ENCODE assay signal across 8 mouse cellular contexts in the genomic region with DNA sequence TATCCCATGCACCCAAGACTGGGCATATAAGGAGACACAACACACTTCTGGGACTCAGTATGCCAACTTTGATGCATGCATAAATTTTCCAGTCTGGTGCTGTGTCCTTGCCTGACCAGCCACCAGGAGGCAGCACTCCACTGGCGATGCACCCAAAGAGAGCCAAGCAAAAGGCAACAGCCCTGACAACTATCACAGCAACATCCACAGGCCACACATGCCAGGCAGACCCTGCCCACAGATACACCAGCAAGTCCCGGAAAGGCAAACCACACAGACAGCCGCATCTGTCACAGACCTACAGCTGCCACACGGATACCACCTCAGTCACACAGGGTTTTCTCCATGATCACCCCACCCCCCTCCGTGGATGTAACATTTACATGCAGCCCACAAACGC. TPM values are rescaled to one million over a fixed set of nuclear protein-coding genes. Genes with fewer than 3 reads are reported as not detected.
A peak's percentile ranks its signal among the peaks of the same experiment; 100 is the strongest.
DNase-seq lines count a peak whose midpoint lies in the region; ATAC-seq and TF ChIP-seq lines count a peak whose summit lies in the region.

No protein-coding gene starts in this region.

- H3K36me3 ChIP-seq in G1E (replicated peaks) = no peaks in the 10 kb centered on the region
- H3K36me3 ChIP-seq in forebrain, embryonic 11.5 days (ENCODE audit: control insufficient read depth, insufficient read depth, low read length) = no peaks in the 10 kb centered on the region
- no peaks in the 10 kb centered on the region for H3K36me3 ChIP-seq in hindbrain, embryonic 12.5 days
- no peaks in the 10 kb centered on the region for H3K36me3 ChIP-seq in midbrain, embryonic 13.5 days

- TF ChIP-seq CTCF in G1E (IDR thresholded peaks at IDR 0.05; ENCODE audit: low read depth, low read length) = peak; percentile 35
- peak; percentile 93 for TF ChIP-seq CTCF in bone marrow, adult 2 months (IDR thresholded peaks at IDR 0.05; ENCODE audit: control insufficient read depth, insufficient read depth, low read length)
- TF ChIP-seq CTCF in left cerebral cortex, adult 2 months (IDR thresholded peaks at IDR 0.05) = peak; percentile 95

- H3K27me3 ChIP-seq in G1E (ENCODE audit: insufficient read depth, low read length) = no peaks in the 10 kb centered on the region
- no peaks in the 10 kb centered on the region for H3K27me3 ChIP-seq in forebrain, embryonic 11.5 days (ENCODE audit: control insufficient read depth, insufficient read depth, low read length)
- H3K27me3 ChIP-seq in hindbrain, embryonic 12.5 days = no peaks in the 10 kb centered on the region; the same call in 1 of the 2 replicates
- H3K27me3 ChIP-seq in midbrain, embryonic 13.5 days = no peaks in the 10 kb centered on the region

- no peak for TF ChIP-seq POLR2A in bone marrow, adult 2 months (IDR thresholded peaks at IDR 0.05; ENCODE audit: borderline replicate concordance, control insufficient read depth, low read depth, low read length)

- intact Hi-C loops in left cerebral cortex, adult 2 months (cut with DNase I) = loop anchor here (1.0 kb wide), 1 partner anchor 58 kb away; no protein-coding TSS in a partner anchor

- no peaks in the 10 kb centered on the region for H3K9me3 ChIP-seq in G1E (replicated peaks)
- no peaks in the 10 kb centered on the region for H3K9me3 ChIP-seq in forebrain, embryonic 11.5 days (ENCODE audit: control insufficient read depth, low read length)
- no peaks in the 10 kb centered on the region for H3K9me3 ChIP-seq in hindbrain, embryonic 12.5 days (replicated peaks)
- no peaks in the 10 kb centered on the region for H3K9me3 ChIP-seq in midbrain, embryonic 13.5 days

- H3K27ac ChIP-seq in bone marrow, adult 2 months (ENCODE audit: control insufficient read depth, insufficient read depth, low read depth, low read length, poor library complexity) = no peak overlapping the region
- no peak overlapping the region for H3K27ac ChIP-seq in forebrain, embryonic 11.5 days (ENCODE audit: low read depth, low read length)
- no peak overlapping the region for H3K27ac ChIP-seq in hindbrain, embryonic 12.5 days
- H3K27ac ChIP-seq in left cerebral cortex, adult 2 months = no peak overlapping the region
- no peak overlapping the region for H3K27ac ChIP-seq in midbrain, embryonic 13.5 days

- H3K9ac ChIP-seq in forebrain, embryonic 11.5 days (ENCODE audit: low read length) = no peak overlapping the region
- H3K9ac ChIP-seq in hindbrain, embryonic 12.5 days = no peak overlapping the region
- H3K9ac ChIP-seq in midbrain, embryonic 13.5 days (replicated peaks) = no peak overlapping the region

- no peak overlapping the region for H3K4me3 ChIP-seq in G1E (ENCODE audit: low read depth, low read length)
- no peak overlapping the region for H3K4me3 ChIP-seq in bone marrow, adult 2 months (replicated peaks; ENCODE audit: control insufficient read depth, low read depth, low read length)
- H3K4me3 ChIP-seq in forebrain, embryonic 11.5 days (ENCODE audit: low read depth, low read length) = no peak overlapping the region
- no peak overlapping the region for H3K4me3 ChIP-seq in hindbrain, embryonic 12.5 days
- H3K4me3 ChIP-seq in left cerebral cortex, adult 2 months = no peak overlapping the region
- H3K4me3 ChIP-seq in midbrain, embryonic 13.5 days (replicated peaks) = no peak overlapping the region

- 32% methylated on average over 6 of the region's 6 CpGs for WGBS in bone marrow, adult 2 months
- WGBS in forebrain, embryonic 11.5 days = 74% methylated on average over 6 of the region's 6 CpGs
- WGBS in hindbrain, embryonic 12.5 days = 78% methylated on average over 6 of the region's 6 CpGs
- WGBS in midbrain, embryonic 13.5 days = 69% methylated on average over 6 of the region's 6 CpGs

- no peak for ATAC-seq in G1E (ENCODE audit: extremely low read depth, insufficient number of reproducible peaks, low FRiP score, poor library complexity, severe bottlenecking)
- peak; percentile 36; the same call in 1 of the 2 replicates for ATAC-seq in forebrain, embryonic 11.5 days (replicated peaks; ENCODE audit: low FRiP score)
- peak; percentile 20; the same call in 1 of the 2 replicates for ATAC-seq in hindbrain, embryonic 12.5 days (ENCODE audit: low FRiP score)
- ATAC-seq in midbrain, embryonic 13.5 days = peak; percentile 41
- ATAC-seq in inflammation-experienced regulatory T-cells, adult 6 months = no peak

- no peak for DNase-seq in G1E (ENCODE audit: low spot score)
- peak; percentile 84 for DNase-seq in forebrain, embryonic 11.5 days (ENCODE audit: low spot score)
- peak; percentile 65 to 80 for DNase-seq in left cerebral cortex, adult 2 months (ENCODE audit: extremely low spot score in 1 of 2, low spot score in 2 of 2)
- peak; percentile 8 for DNase-seq in spleen, adult 12 weeks (ENCODE audit: low spot score)

- H3K4me1 ChIP-seq in G1E (ENCODE audit: insufficient read depth, low read depth, low read length) = no peaks in the 10 kb centered on the region
- H3K4me1 ChIP-seq in bone marrow, adult 2 months (ENCODE audit: control insufficient read depth, insufficient read depth, low read length) = no peaks in the 10 kb centered on the region
- H3K4me1 ChIP-seq in forebrain, embryonic 11.5 days (replicated peaks; ENCODE audit: control insufficient read depth, insufficient read depth, low read length) = no peaks in the 10 kb centered on the region
- peaks cover 16% of the 10 kb centered on the region for H3K4me1 ChIP-seq in hindbrain, embryonic 12.5 days
- H3K4me1 ChIP-seq in midbrain, embryonic 13.5 days (replicated peaks) = peaks cover 12% of the 10 kb centered on the region

- H3K4me2 ChIP-seq in forebrain, embryonic 11.5 days (ENCODE audit: low read depth, low read length, severe bottlenecking) = no peak overlapping the region
- H3K4me2 ChIP-seq in hindbrain, embryonic 12.5 days (replicated peaks) = no peak overlapping the region
- H3K4me2 ChIP-seq in midbrain, embryonic 13.5 days (replicated peaks) = no peak overlapping the region

RNA-seq across cellular contexts. Expression of gene Pald1, which starts 41.8 kb away (rescaled TPM):
- total RNA-seq in G1E (2014; fragmentation: Nextera tagmentation) (not detected in 2 replicates), G1E (2017) (not detected in 2 replicates)
- polyA plus RNA-seq in G1E (2012) = 0.03 TPM in 1 of 2 replicates, not detected in the other
- polyA plus RNA-seq in bone marrow, adult 2 months (2011; ENCODE audit: insufficient read depth, insufficient read length, low replicate concordance, missing spikeins) = 1.8 and 4.1 TPM in 2 replicates
- polyA plus RNA-seq in forebrain, embryonic 11.5 days (2014; fragmentation: Nextera tagmentation; extraction: Ambion mirVana) = 21.3 and 22.9 TPM in 2 replicates
- polyA plus RNA-seq in hindbrain, embryonic 12.5 days (2016; fragmentation: Nextera tagmentation; extraction: Ambion mirVana) = 34.5 and 39.3 TPM in 2 replicates
- 1 to 10 TPM; 8.1 to 8.3 TPM for total RNA-seq in left cerebral cortex, adult 2 months (2021)
- polyA plus RNA-seq in midbrain, embryonic 13.5 days (2015; fragmentation: Nextera tagmentation; extraction: Ambion mirVana) = 17.5 and 21.1 TPM in 2 replicates
- polyA plus RNA-seq in inflammation-experienced regulatory T-cells, adult 6 months (2017; shearing (Covaris generic)) = 1 to 10 TPM in 1 of 3 experiments, not detected in 2; 1.0 TPM

RNA-seq across cellular contexts. Expression of gene Prf1, which starts 43.9 kb away (rescaled TPM):
- total RNA-seq in G1E (2014; fragmentation: Nextera tagmentation) (not detected in 2 replicates), G1E (2017) (0.05 and 0.06 TPM in 2 replicates)
- not detected in 2 replicates for polyA plus RNA-seq in G1E (2012)
- polyA plus RNA-seq in bone marrow, adult 2 months (2011; ENCODE audit: insufficient read depth, insufficient read length, low replicate concordance, missing spikeins) = 0.79 and 1.0 TPM in 2 replicates
- not detected in 2 replicates for polyA plus RNA-seq in forebrain, embryonic 11.5 days (2014; fragmentation: Nextera tagmentation; extraction: Ambion mirVana)
- polyA plus RNA-seq in hindbrain, embryonic 12.5 days (2016; fragmentation: Nextera tagmentation; extraction: Ambion mirVana) = not detected in 2 replicates
- not detected for total RNA-seq in left cerebral cortex, adult 2 months (2021)
- polyA plus RNA-seq in midbrain, embryonic 13.5 days (2015; fragmentation: Nextera tagmentation; extraction: Ambion mirVana) = not detected in 2 replicates
- polyA plus RNA-seq in inflammation-experienced regulatory T-cells, adult 6 months (2017; shearing (Covaris generic)) = 10 to 100 TPM in 1 of 3 experiments, 1 to 10 TPM in 2; 5.3 to 31.6 (median 6.0) TPM

Comparison
In these comparisons a context has a peak if more than half of its experiments do, and no peak if none do; other contexts are left out.
1. ATAC-seq: peak in forebrain, embryonic 11.5 days (single experiment), hindbrain, embryonic 12.5 days (single experiment) and midbrain, embryonic 13.5 days (single experiment); none in G1E (single experiment) and inflammation-experienced regulatory T-cells, adult 6 months (single experiment).
2. CTCF ChIP-seq: peak in every context shown above with its lines; median percentile 95 in left cerebral cortex, adult 2 months; 93 in bone marrow, adult 2 months; 35 in G1E.